Mouse (Mus musculus) MN1 (cell line): ENCODE results near the gene Rad21l.

Experiments used
- DNase-seq: peaks from one replicate; pipeline ENCODE4 v3.0.0-alpha.2; 2016; ENCODE audit warnings: low spot score

Rad21l gene

DNA sequence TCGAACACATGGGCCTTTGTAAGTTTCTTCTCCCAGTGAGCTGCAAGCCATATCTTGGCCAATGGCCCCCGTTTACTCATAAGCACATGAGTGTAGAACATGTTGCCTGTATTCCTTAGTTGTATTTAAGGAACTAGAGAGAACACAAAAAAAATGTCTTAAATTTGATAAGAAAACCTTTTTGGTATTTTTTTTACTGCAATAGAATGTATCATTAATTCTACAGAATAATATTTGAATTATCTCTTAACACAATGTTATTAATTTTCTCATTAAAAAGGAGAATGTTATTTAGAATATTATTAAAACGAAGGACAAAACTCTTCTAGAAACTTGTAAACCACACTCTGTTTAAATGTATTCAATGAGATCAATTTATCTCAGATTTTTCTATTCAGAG lies at the start of gene Rad21l:
Gene Rad21l (minus strand): TSS at position 101 of the 400 bp plus-strand sequence.
- DNase-seq, result no peak

DNA sequence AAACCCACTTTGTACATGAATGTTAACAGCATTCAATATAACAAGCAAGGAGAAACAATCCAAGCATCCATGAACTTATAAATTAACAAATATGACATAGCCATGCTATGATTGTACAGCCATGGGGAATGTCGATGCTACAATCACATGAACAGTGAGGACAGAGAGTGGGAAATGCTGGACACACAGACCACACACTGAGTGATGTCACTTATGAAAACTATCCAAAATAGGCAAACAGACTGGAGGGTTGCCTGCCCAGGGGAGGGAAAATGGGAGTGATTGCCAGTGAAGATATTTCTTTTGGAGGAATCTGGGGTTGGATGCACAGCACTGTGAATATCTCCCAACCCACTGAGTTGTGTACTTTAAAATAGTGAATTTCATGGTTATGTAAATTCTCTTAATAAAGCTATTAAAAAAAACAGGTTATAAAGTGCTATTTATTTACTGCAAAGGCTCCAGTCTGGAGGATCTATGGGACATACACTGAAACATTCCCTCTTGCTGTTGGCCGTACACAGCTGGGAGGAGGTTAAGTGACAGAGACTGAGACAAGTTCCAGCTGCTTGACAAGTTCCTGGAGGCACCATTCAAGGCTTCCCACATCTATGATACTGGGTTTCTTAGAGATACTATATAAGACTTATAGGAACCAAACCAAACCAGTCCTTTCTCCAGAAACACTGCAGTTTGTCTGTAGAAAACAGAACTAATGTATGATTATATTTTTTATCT lies 48.2 kb upstream of the Rad21l start:
- DNase-seq, result no peak

DNA sequence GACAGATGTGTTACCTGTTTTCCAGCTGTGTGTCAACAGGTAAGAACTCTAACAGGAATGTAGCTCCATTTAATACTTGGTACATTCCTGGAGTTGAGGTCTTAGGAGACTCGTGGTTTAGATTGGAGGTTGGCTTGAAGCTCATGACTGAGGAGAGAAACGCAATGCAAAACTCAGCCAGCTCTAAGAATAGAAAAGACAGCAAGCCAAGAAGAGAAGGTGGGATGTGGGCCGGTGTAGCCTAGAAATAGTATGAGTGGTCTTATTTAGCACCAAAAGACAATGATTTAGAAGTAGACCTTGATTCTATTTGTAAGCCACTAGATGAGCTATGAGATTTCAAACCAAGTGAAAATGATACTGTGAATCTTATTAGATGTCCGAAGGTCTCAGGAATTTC lies 47.2 kb upstream of the Rad21l start:
- DNase-seq, result no peak

DNA sequence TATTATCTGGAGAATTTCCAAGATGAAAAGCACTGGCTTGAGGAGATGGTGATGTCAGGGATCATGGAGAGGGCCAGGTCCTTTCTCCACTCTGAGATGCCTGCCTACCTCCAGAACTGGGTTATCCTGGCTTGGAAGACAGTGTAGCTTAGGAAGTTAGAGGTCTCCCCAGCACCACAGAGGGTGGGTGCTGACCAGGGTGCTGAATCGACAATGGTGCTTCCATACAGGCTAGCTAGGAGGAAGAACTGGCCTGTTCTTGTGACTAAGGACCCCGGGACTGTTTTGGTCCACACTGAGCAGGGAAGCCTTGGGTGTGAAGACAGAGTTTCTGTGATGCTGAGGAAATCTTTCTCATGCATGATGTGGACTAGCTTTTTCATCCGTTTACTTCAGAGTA lies 44.3 kb upstream of the Rad21l start:
- no peak for DNase-seq

DNA sequence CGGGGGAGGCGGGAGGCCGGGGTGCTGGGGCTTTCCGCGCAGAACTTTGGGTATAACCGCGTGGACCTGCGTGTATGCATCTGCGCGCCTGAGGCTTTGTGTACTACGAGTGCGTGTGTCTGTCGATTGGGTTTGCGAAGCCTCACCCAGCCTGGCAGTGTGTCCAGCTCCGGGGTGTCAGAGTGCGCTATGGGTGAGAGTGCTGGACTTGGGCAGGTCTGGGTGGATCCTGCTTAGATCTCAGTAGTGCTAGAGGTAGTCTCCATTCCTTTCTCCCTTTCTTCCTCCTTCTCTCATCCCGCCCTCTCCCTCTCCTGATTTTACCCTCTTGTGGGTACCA lies 34.5 kb upstream of the Rad21l start:
- peak; percentile 42 for DNase-seq

DNA sequence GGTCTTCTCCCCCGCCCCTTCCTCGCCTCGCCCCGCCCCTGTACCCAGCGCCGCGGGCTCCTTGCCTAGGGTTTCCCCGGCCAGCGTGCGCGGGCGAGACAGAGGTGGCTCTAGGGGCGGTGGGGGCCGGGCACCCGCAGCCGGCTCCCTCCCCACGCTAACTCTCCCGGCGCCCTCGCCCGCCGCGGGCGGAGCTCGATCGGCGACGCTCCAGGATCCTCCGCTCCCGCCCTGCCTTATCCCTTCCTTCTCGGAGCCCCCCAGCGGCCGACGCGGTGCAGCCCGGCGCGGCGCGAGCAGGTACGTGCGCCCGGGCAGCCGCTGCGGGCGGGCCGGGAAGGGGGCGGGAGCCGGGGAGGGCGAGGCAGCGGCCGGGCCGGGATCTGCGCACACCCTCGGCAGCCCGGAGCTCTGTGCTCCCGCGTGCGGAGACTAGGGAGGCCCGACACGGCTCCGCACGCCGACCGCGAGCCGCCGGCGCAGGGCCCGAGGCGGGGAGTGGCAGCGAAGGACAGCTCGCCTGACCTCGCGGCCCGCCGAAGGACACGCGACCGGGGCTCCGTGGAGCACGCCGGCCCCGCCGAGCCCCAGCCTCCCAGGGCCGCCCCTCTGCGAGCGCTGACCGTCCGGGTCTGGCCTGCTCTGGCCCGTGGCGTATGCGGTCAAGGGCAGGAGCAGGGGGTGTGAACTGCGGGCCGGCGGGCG lies 34.0 kb upstream of the Rad21l start:
- peak; percentile 78 for DNase-seq

DNA sequence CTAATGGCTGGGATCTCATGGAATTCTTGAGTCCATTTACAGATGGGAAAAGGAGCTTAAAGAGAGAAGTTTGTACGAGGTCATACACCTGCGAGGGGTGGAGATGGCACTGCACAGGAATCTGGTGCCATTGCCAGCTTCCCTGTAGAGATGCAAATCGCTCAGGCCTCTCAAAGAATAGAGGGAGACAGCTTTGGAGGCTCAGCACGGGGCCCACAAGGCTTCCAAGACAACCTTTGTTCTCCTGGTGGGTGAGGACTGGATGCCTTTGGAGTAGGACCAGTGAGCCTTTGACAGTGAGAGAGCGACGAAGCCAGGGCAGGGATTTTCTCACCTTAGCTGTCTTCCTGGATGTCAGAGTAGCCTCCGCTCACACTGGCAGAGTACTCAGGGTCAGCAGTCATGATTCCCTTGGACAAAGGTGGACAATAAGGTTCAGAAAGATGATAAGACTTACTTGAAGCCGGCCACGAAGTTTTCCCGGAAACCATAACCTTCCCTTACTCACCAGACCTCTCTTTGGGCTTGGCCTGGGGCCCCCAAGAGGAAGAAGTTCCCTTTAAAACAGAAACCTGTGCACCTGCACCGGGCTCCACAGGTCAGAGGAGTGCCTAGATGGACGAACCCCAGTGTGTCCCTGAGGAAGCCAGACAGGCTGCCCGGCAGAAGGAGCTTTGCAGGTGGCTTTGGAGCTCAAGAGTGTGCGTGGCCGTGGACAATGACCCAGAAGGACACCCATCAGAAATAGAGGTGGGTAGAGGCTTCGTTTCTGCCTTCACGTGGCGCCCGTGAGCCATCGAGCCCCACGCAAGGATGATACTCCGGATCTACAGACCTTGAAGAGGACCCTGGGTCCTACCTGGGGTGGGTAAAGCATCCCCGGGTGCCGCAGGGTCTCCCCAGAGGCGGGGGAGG lies 33.2 kb upstream of the Rad21l start, which contains the start of gene Tmem74b:
Gene Tmem74b (plus strand): TSS at position 778 of the 915 bp plus-strand sequence.
- no peak for DNase-seq

DNA sequence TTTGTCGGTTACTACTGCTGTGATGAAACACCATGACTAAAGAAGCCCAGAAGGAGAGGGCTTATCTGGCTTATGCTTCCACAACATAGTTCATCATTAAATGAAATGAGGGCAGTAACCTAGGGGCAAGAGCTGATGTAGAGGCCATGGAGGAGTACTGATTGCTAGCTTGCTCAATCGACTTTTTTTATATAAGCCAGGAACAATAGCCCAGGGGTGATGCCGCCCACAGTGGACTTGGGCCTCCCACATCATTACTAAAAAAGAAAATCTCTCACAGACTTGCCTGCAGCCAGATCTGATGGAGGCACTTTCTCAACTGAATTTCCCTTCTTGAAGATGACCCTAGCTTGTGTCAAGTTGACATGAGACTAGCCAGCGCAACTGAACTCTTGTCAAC lies 14.6 kb upstream of the Rad21l start:
- DNase-seq, result no peak

DNA sequence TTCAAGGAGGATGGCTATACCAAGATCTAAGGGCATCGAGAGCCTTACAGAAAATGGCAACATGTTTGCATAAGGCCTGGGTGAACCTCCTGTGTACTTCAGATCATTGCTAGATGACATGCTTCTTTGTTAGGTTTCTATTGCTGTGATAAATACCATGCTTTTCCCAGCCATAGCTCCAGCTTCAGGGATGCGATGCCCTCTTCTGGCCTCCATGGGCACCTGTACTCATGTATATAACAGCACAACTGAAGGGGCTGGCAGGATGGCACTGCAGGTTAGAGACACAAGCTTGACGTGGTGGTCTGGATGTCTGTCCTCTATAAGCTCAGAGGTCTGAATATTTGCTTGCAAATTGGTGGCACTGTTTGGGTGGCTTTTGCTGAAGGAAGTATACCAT lies 14.0 kb upstream of the Rad21l start:
- peak; percentile 32 for DNase-seq

DNA sequence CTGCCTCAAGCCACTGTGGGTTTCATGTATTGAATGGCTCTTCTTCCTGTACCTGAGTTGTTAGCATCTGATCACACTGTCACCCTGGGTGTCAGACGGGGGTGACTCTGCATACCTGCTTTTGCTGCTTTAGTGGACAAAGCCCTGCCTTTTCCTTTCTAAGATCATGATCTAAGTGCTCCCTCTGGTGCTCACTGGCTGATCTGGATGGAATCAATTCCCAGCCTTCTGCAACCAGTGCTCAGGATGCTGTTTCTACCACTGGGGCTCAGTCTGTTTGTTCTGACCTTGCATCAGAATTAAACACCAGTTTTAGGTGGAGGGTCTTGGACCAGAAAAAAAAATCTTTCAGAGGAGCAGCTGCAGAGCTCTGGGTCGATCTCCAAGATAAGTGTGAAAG lies 7.9 kb upstream of the Rad21l start:
- peak; percentile 33 for DNase-seq

DNA sequence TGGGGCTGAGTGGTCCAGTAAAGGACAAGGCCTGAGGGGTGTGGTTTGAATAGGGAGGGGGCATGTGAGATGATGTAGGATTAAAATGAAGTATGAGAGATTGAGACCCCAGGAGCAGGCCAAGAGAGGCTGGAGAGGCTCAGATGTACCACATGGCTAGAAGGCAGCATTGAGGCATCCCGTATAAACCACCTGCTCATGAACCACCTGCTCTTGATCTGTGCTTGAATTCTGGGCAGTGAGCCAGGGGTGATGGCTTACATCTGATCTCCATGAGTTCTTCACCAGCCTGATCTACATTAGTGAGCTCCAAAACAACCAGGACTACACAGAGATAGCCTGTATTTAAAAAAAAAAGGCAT lies 2.6 kb upstream of the Rad21l start:
- no peak for DNase-seq

DNA sequence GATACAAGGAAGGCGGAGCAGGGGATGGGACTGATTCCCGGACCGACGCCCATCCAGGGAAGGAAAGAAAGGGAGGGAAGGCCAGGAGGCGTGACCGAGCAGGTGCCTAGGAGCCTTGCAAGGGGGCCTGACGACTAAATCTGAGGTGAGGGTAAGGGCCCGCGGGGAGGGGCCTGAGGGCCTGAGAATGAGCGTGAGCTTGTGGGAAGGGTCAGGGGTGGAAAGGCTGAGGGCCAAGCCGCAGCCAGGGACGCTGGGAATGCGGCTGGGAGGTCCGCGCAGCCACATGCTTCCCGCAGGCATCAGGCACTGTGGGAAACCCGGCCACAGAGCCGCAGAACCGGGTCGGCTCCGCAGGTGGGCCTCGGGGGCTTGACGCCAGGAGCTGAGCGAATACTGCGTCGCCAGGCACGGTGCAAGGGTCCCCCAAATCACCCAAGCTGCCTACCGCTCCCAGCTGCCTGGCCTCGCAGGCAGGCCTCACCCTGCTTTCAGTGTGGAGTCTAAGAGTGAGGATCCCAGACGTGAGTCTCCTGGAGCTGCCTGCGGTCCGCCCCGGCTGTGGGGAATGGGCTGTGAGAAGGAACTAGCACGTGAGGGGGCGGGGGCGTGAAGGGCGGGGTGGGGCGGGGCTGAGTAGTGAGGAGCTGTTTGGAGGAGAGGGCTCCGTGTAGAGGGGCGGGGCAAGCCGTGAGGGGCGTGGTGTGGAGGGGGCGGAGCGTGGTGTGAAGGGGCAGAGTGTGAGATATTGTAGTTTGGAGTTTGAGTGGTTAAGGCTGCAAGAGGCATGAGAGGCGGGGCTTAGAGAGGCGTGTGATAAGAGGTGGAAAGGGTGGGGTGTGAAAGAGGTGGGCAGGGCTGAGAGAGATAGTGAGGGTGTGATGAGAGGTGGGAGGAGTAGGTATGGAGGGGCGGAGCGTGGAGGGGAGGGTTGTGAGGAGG lies 2.0 kb upstream of the Rad21l start:
- no peak for DNase-seq

DNA sequence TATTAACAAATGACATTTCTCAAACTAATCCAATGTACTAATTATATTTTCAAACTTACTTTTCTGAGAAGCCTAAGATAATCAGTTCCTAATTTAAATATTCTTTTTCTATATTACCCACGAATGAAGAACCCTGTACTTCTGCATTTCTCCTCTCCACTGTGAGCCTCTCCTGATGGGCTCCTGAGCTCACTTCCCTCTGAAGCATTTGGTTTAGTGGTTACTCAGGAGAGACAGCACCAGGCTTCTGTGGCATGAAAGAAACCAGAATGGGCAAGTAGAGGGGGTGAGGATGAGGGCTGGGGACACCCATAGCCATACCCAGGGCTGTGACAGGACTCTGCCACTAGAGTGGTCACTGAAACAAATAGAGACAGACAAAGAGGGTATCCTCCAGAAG lies 16.3 kb downstream of the Rad21l start:
- no peak for DNase-seq

DNA sequence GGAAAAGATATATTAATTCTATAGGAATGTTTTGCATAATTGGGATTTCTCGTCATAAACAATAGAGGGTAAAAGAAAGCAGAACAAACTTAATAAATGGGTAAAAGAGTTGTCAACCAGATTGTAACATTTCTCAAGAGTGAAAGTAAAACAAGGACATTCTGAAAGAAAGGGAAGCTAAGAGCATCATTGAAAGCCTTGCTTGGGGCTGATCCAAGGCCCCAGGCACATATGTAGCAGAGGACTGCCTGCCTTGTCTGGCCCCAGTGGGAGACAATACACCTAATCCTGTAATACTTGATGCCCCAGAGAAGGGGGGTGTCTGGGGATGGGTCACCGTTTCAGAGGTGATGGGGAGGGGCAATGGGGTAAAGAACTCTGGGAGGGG lies 32.3 kb downstream of the Rad21l start:
- no peak for DNase-seq

DNA sequence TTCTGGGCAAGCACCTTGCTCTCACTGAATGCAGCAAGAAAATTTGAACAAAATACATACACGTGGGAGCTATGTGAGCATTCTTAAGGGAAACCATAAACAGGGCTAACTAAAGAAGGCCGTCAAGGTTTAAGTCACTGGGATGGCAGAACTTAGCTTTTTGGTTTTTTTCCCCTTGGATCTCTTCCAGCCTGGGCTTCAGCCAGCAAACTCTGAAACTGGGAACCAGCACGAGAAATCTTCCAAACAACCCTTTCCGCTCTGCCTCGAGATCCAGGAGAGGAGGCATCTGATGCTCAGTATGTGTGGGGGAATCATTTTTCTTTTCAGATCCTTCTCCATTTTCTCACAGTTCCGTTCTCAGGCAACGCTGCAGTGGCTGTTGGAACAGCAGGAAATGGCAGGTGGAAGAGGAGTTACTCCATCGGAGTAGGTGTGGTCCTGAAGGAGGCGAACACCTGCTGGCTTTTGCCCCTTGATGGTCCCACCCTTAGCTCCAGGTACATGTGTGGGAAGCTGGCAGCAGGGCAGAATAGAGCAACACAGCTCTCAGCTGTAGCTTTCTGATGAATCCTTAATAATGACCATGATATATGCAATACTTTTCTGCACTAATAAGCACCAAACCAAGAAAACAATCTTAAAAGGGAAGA lies 32.8 kb downstream of the Rad21l start:
- no peak for DNase-seq

DNA sequence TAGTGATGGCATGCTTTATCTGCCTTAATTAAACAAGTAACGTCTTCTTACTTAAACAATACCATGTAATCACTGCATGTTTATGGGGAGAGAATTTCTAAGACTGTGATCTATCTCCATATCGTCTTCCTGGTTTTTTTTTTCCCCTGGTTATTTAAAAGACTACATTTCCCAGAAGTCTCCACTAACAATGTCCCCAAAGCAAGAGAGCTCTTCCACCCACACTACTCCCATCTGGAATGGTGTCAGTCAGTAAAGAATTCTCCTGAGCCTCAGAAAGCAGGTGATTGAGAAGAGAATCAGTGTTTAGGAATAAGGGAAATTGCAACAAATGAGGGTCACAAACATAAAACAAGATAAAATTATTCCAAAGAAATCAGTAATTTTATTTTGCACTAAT lies 33.4 kb downstream of the Rad21l start:
- peak; percentile 39 for DNase-seq

DNA sequence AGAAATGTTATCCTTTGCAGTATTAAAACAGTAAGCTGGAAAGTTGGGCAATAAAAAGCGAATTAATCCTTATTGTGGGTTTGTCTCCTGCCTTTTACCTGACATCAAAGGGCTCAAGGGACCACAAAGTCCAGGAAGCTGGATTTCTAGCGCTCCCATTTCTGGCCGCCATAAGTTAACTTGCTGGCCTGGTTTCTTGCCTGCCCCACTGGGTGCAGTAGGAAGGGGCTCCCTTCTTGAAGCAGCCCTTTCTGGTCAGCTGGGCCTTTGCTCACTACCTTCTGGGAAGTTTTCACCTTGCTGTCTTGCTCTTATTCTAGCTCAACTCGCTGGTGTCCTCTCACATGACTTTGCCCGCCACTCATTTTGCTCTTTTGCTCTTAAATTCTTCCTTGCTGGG lies 35.4 kb downstream of the Rad21l start:
- no peak for DNase-seq

DNA sequence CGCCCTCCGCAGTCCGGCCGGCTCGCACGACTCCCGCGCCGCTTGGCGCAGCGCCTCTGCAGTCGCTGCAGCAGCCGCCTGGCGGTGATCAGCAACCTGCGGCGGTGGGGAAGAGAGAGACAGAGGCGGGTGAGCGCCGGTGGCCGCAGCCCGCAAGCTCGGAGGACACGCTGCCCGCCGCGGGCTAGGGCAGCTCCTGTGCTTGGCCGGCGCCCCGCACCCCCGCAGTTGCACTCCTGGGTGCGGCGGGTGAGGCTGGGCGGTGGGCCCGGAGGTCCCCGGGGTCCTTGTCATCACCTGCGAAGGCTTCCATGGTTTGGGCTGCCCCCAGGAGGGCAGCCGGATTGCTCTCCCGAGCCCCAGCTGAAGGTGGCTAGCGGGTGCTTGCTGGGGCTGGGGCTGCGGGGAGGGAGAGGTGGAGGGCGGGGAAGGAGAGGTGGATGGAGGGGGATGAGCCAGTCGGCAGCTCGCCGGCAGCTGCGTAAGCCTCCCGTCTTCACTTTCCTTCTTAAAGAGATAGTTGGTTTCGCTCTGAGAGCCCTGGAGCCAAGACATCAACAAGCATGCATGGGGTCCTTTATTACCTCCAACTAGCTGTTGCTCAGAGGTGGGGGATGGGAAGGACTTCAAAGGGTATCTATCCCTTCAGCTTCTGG lies 36.0 kb downstream of the Rad21l start, which contains the start of gene Snph:
Gene Snph (minus strand): TSS at position 435 of the 656 bp plus-strand sequence.
- peak; percentile 85 for DNase-seq

DNA sequence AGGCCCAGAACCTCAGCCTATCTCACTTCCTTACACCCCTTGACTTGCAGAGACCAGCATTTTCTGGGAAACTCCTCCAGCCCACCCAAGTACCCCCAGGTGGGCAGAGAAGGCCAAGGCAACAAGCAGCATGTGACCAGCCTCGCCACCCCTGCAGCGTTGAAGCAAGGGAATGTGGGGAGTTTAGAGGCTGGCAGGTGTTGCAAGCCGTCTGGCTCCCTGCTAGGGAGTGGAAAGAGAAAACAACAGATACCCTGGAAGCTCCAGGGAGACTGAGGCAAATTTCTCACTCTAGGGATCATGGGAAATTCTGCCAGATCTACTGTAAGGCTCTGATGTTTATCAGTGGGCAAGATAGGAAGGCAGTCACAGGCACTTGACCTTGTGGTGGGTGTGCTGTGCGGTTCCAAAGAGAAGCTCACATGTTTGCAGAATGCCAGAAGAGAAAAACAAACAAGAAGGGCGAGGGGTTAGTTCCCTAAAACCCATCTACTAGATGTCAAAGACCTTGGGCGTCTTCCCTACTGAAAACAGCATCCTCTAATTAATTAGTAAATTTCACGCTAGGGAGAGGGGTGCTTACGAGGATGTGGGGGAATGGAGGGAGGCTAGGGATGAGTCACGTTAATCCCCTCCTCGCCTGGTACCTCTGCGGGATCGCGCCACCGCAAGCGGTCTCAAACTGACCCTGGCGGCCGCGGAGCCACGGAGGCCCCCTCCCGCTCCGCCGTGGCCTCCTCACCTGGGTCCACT lies 36.8 kb downstream of the Rad21l start:
- DNase-seq, result no peak

DNA sequence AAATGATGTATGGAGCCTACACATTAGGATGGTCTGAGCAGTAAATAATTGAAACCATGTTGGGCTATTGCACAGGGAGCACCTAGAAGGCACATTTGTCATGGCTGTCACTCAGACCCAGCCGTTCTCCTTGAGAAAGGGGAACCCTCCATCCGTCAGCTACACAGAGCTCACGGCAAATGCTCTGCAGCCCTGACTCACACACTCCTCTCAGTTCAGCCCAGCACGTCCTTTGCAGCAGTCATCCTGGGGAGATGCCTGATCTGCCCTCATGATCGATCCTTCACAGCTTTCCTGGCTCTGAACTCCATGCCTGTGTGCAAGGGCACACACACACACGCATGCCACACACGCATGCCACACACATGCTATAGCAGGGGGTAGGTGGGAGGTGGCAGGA lies 39.0 kb downstream of the Rad21l start:
- DNase-seq, result no peak
